Mouse (Mus musculus) CD4-positive, CD25-positive, alpha-beta regulatory T cell, adult 4 months (primary cell): ENCODE results near the gene Lcn3. TPM values are rescaled to one million over a fixed set of nuclear protein-coding genes. Genes with fewer than 3 reads are reported as not detected.
"Not testable (repeated sequence)": the region's sequence is repeated elsewhere in the genome, so short reads cannot be mapped to it uniquely, and the experiment has no call there.

Experiments used
- ATAC-seq: one replicate; pipeline ENCODE4 v1.8.0; 2017
- polyA plus RNA-seq, 2 experiments: library from polyadenylated mRNA; unstranded; fragments of 100-300 nt; shearing (Covaris generic); gene quantifications; one replicate each; pipeline ENCODE4 v1.2.1; 2017

Gene Lcn3
- polyA plus RNA-seq, result not detected

- no peak for ATAC-seq
These were observed at the start of gene Lcn3 for GRCm38 (mm10) chr2:25765269-25765668. TSS of gene Lcn3 (plus strand) at chr2:25765569.

- no peak for ATAC-seq
These were observed 48.1 kb upstream of the Lcn3 start for GRCm38 (mm10) chr2:25717222-25717621.

GRCm38 (mm10) chr2:25733199-25733930 lies 32.0 kb upstream of the Lcn3 start:
- ATAC-seq, result no peak

GRCm38 (mm10) chr2:25736709-25737108 lies 28.7 kb upstream of the Lcn3 start, which contains the start of gene Obp2b:
TSS of gene Obp2b (plus strand) at chr2:25737009.
- not testable (repeated sequence) for ATAC-seq

GRCm38 (mm10) chr2:25741671-25742070 lies 23.7 kb upstream of the Lcn3 start:
- no peak for ATAC-seq

GRCm38 (mm10) chr2:25754201-25754600 lies 11.2 kb upstream of the Lcn3 start:
- no peak for ATAC-seq

- no peak for ATAC-seq
These were observed 7.2 kb upstream of the Lcn3 start for GRCm38 (mm10) chr2:25758064-25758625.

- ATAC-seq, result no peak
These were observed 2.4 kb downstream of the Lcn3 start for GRCm38 (mm10) chr2:25767764-25768163.

GRCm38 (mm10) chr2:25773507-25773906 lies 8.1 kb downstream of the Lcn3 start:
- ATAC-seq, result no peak

GRCm38 (mm10) chr2:25774640-25775039 lies 9.3 kb downstream of the Lcn3 start:
- no peak for ATAC-seq

- ATAC-seq, result no peak
These were observed 10.6 kb downstream of the Lcn3 start for GRCm38 (mm10) chr2:25775991-25776390.

GRCm38 (mm10) chr2:25776717-25777116 lies 11.3 kb downstream of the Lcn3 start, which contains the start of gene Lcn11:
TSS of gene Lcn11 (plus strand) at chr2:25777017.
- no peak for ATAC-seq

GRCm38 (mm10) chr2:25779076-25779475 lies 13.7 kb downstream of the Lcn3 start:
- no peak for ATAC-seq

GRCm38 (mm10) chr2:25780921-25781320 lies 15.6 kb downstream of the Lcn3 start:
- ATAC-seq, result no peak

- no peak for ATAC-seq
These were observed 16.6 kb downstream of the Lcn3 start, which contains the start of gene Gm13539 for GRCm38 (mm10) chr2:25781957-25782356. TSS of gene Gm13539 (plus strand) at chr2:25782257.

- ATAC-seq, result no peak
These were observed 20.4 kb downstream of the Lcn3 start for GRCm38 (mm10) chr2:25785573-25786322.

GRCm38 (mm10) chr2:25789092-25789491 lies 23.7 kb downstream of the Lcn3 start:
- ATAC-seq, result no peak

- no peak for ATAC-seq
These were observed 32.3 kb downstream of the Lcn3 start for GRCm38 (mm10) chr2:25797635-25798034.

- ATAC-seq, result no peak
These were observed 32.7 kb downstream of the Lcn3 start for GRCm38 (mm10) chr2:25798065-25798464.

- ATAC-seq, result no peak
These were observed 46.3 kb downstream of the Lcn3 start for GRCm38 (mm10) chr2:25811711-25812110.

- no peak for ATAC-seq
These were observed 48.0 kb downstream of the Lcn3 start for GRCm38 (mm10) chr2:25813364-25813763.

- not testable (repeated sequence) for ATAC-seq
These were observed 50.4 kb downstream of the Lcn3 start, which contains the start of gene Glt6d1 for GRCm38 (mm10) chr2:25815748-25816147. TSS of gene Glt6d1 (minus strand) at chr2:25815848.
